Mouse (Mus musculus): ENCODE results near the gene Gpn3. TPM values are rescaled to one million over a fixed set of nuclear protein-coding genes. Genes with fewer than 3 reads are reported as not detected.

Gene Gpn3
- polyA plus RNA-seq, 1 experiment from 2014 or later = 72.8 TPM

DNA sequence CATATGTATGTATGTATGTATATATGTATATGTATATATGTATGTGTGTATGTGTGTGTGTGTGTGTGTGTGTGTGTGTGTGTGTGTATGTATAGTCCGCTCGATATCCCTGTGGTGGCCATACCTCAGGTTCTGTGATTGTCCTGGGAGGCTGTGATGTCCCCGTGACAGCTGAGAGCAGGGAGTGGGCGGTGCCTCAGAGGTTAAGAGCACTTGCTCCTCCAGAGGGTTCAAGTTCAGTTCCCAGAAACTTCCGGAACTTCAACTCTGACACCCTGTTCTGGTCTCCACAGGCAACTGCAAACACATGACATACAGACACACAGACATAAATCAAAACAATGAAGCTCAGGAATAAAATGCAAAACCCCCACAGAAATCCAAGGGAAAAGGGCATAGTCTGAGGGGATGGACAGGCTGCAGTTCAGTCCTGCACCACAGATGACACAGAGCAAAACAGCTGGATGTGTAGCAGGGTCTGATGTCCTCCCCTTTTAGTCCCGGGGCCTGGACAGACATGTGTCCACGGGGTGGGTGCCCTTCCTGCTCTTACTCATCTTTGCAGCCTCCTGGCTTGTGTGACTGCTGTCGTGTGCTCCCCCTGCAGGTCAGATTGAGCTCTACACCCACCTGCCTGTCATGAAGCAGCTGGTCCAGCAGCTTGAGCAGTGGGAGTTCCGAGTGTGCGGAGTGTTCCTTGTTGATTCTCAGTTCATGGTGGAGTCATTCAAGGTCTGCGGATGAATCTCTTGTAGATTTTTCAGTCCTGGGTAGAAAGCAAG, 7.9 kb downstream of the Gpn3 start:
- H3K36me3 ChIP-seq (ENCODE audit: insufficient read depth, low read length) = peaks cover 40% of the 10 kb centered on the region
- no peak overlapping the region for H3K9ac ChIP-seq (replicated peaks; ENCODE audit: low read length)
- 50% methylated on average over 11 of the region's 11 CpGs for WGBS
- no peak overlapping the region for H3K4me2 ChIP-seq (replicated peaks; ENCODE audit: low read depth, low read length)
- H3K27me3 ChIP-seq (ENCODE audit: insufficient read depth, low read length) = no peaks in the 10 kb centered on the region
- no peaks in the 10 kb centered on the region for H3K4me1 ChIP-seq (ENCODE audit: insufficient read depth, low read length)
- no peaks in the 10 kb centered on the region for H3K9me3 ChIP-seq (ENCODE audit: low read length)
- ATAC-seq (ENCODE audit: low FRiP score, low TSS enrichment) = peak; percentile 65; the same call in 1 of the 2 replicates
- no peak overlapping the region for H3K4me3 ChIP-seq (ENCODE audit: low read length)
- no peak overlapping the region for H3K27ac ChIP-seq (ENCODE audit: low read length)

- WGBS = 82% methylated on average over 5 of the region's 5 CpGs
- Histone ChIP-seq H3K36me3 (ENCODE audit: insufficient read depth, low read length) (no peaks in the 10 kb centered on the region), H3K4me1 (ENCODE audit: insufficient read depth, low read length) (peaks cover 7% of the 10 kb centered on the region), H3K4me2 (replicated peaks; ENCODE audit: low read depth, low read length) (no peak overlapping the region), H3K9ac (replicated peaks; ENCODE audit: low read length) (no peak overlapping the region), H3K27me3 (ENCODE audit: insufficient read depth, low read length) (no peaks in the 10 kb centered on the region), H3K9me3 (ENCODE audit: low read length) (no peaks in the 10 kb centered on the region), H3K4me3 (ENCODE audit: low read length) (no peak overlapping the region), H3K27ac (ENCODE audit: low read length) (no peak overlapping the region)
- ATAC-seq (ENCODE audit: low FRiP score, low TSS enrichment) = no peak
Measured at GRCm38 (mm10) chr5:122390006-122390405, 18.3 kb downstream of the Gpn3 start.

DNA sequence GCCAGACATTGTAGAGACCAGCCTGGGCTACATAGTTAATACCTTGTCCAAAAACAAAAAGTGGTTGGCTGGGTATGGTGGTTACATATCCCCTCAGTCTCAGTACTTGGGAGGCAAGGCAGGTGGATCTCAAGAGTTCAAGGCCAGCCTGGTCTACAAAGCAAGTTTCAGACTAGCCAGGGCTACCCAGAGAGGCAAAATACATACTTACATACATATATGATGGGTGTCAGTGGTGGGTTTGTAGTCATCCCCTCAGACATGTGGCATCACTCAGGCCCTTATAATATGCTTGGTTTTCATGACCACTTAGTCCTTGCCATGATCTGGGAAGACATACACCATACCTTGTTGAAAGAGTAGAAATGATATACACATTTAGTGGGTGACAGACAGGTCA, 19.0 kb downstream of the Gpn3 start:
- no peak for ATAC-seq (ENCODE audit: low FRiP score, low TSS enrichment)
- no peak overlapping the region for H3K4me2 ChIP-seq (replicated peaks; ENCODE audit: low read depth, low read length)
- H3K27me3 ChIP-seq (ENCODE audit: insufficient read depth, low read length) = no peaks in the 10 kb centered on the region
- H3K4me3 ChIP-seq (ENCODE audit: low read length) = no peak overlapping the region
- no peak overlapping the region for H3K27ac ChIP-seq (ENCODE audit: low read length)
- peaks cover 7% of the 10 kb centered on the region for H3K4me1 ChIP-seq (ENCODE audit: insufficient read depth, low read length)
- no peaks in the 10 kb centered on the region for H3K9me3 ChIP-seq (ENCODE audit: low read length)
- H3K36me3 ChIP-seq (ENCODE audit: insufficient read depth, low read length) = no peaks in the 10 kb centered on the region; the same call in 1 of the 2 replicates
- H3K9ac ChIP-seq (replicated peaks; ENCODE audit: low read length) = no peak overlapping the region

GRCm38 (mm10) chr5:122391178-122391785, 19.6 kb downstream of the Gpn3 start:
- Histone ChIP-seq H3K27ac (ENCODE audit: low read length) (no peak overlapping the region), H3K4me2 (replicated peaks; ENCODE audit: low read depth, low read length) (peak overlapping the region; percentile 91), H3K4me1 (ENCODE audit: insufficient read depth, low read length) (peaks cover 7% of the 10 kb centered on the region), H3K27me3 (ENCODE audit: insufficient read depth, low read length) (no peaks in the 10 kb centered on the region), H3K4me3 (ENCODE audit: low read length) (peak overlapping the region; percentile 95), H3K36me3 (ENCODE audit: insufficient read depth, low read length) (no peaks in the 10 kb centered on the region; the same call in 1 of the 2 replicates), H3K9me3 (ENCODE audit: low read length) (no peaks in the 10 kb centered on the region), H3K9ac (replicated peaks; ENCODE audit: low read length) (peak overlapping the region; percentile 90; the same call in 1 of the 2 replicates)
- WGBS = 53% methylated on average over 15 of the region's 16 CpGs
- no peak for ATAC-seq (ENCODE audit: low FRiP score, low TSS enrichment)

- peak within 1 kb of the TSS; percentile 61 for H3K27ac ChIP-seq (ENCODE audit: low read length)
- ATAC-seq (ENCODE audit: low FRiP score, low TSS enrichment) = peak; percentile 79
- H3K36me3 ChIP-seq (ENCODE audit: insufficient read depth, low read length) = peaks cover 4% of the 10 kb centered on the region
- H3K9ac ChIP-seq (replicated peaks; ENCODE audit: low read length) = peak within 1 kb of the TSS; percentile 90
- H3K4me3 ChIP-seq (ENCODE audit: low read length) = peak within 1 kb of the TSS; percentile 95
- no peaks in the 10 kb centered on the region for H3K27me3 ChIP-seq (ENCODE audit: insufficient read depth, low read length)
- WGBS = under 1% methylated on average over 39 of the region's 39 CpGs
- peak within 1 kb of the TSS; percentile 91 for H3K4me2 ChIP-seq (replicated peaks; ENCODE audit: low read depth, low read length)
- peaks cover 7% of the 10 kb centered on the region for H3K4me1 ChIP-seq (ENCODE audit: insufficient read depth, low read length)
- no peaks in the 10 kb centered on the region for H3K9me3 ChIP-seq (ENCODE audit: low read length)
Measured at GRCm38 (mm10) chr5:122391786-122392180, 20.1 kb downstream of the Gpn3 start, which contains the start of gene Arpc3. Gene Arpc3 (plus strand): TSS chr5:122391878.

DNA sequence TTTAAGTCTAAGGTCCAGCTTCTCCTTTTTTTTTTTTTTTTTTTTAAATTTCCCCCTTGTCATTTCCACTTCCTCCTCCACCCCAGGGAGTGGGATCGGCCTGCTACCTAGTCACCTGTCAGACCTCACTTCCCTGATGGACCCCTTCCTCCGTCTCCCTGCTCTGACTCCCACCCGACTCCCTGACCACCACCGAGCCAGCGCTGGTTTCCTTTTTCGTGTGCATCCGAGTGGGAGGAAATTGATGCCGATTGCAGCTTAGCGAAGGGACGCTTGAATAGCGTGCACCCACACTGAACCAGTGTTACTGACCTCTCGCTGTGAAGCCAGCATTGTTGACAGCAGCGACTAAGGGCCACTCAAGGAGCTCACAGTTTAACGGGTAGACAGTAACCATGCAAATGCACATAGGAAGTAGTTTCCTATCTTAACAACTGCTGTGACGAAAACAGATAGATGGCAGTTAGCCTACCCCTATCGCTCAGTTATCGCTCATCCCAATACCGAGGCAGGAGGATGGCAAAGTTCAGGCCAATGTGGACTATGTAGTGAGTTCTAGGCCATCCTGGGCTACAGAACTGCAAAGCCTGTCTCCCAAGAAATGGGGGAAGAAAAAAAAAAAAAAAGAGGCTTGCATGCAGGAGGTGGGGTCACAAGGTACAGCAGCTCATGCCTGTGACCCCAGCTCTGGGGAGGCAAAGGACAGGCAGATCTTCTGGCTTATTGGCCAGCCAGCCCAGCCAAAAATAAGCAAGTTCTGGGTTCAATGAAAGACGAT, 20.7 kb downstream of the Gpn3 start:
- peaks cover 7% of the 10 kb centered on the region for H3K4me1 ChIP-seq (ENCODE audit: insufficient read depth, low read length)
- H3K27ac ChIP-seq (ENCODE audit: low read length) = peak overlapping the region; percentile 61
- H3K36me3 ChIP-seq (ENCODE audit: insufficient read depth, low read length) = peaks cover 10% of the 10 kb centered on the region
- WGBS = 14% methylated on average over 19 of the region's 19 CpGs
- H3K4me3 ChIP-seq (ENCODE audit: low read length) = peak overlapping the region; percentile 95
- no peaks in the 10 kb centered on the region for H3K9me3 ChIP-seq (ENCODE audit: low read length)
- peak; percentile 39; the same call in 1 of the 2 replicates for ATAC-seq (ENCODE audit: low FRiP score, low TSS enrichment)
- H3K27me3 ChIP-seq (ENCODE audit: insufficient read depth, low read length) = no peaks in the 10 kb centered on the region
- peak overlapping the region; percentile 90 for H3K9ac ChIP-seq (replicated peaks; ENCODE audit: low read length)
- peak overlapping the region; percentile 91 for H3K4me2 ChIP-seq (replicated peaks; ENCODE audit: low read depth, low read length)

DNA sequence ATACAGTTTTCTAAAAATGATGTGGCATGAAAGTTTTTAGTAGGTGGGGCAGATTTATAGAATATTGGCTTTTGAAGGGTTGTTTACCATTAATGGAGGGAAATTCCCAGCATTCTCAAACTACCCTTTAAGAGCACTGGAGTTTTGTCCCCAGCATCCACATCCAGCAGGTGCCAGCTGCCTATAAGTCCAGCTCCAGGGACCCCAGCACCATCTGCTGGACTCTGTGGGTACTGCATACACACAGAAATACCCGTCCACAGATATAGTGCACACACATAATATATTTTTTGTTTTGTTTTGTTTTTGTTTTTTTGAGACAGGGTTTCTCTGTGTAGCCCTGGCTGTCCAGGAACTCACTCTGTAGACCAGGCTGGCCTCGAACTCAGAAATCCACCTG, 22.2 kb downstream of the Gpn3 start:
- Histone ChIP-seq H3K9ac (replicated peaks; ENCODE audit: low read length) (no peak overlapping the region), H3K36me3 (ENCODE audit: insufficient read depth, low read length) (peaks cover 10% of the 10 kb centered on the region), H3K9me3 (ENCODE audit: low read length) (no peaks in the 10 kb centered on the region), H3K4me3 (ENCODE audit: low read length) (no peak overlapping the region), H3K27ac (ENCODE audit: low read length) (no peak overlapping the region), H3K4me2 (replicated peaks; ENCODE audit: low read depth, low read length) (no peak overlapping the region), H3K27me3 (ENCODE audit: insufficient read depth, low read length) (no peaks in the 10 kb centered on the region), H3K4me1 (ENCODE audit: insufficient read depth, low read length) (peaks cover 7% of the 10 kb centered on the region)
- WGBS = 55% methylated on average over 2 of the region's 2 CpGs
- ATAC-seq (ENCODE audit: low FRiP score, low TSS enrichment) = no peak

- Histone ChIP-seq H3K9ac (replicated peaks; ENCODE audit: low read length) (no peak overlapping the region; the same call in 1 of the 2 replicates), H3K4me2 (replicated peaks; ENCODE audit: low read depth, low read length) (no peak overlapping the region), H3K4me3 (ENCODE audit: low read length) (0 out of 2 replicates have a peak overlapping the region, but pooled peaks have one; percentile 11), H3K9me3 (ENCODE audit: low read length) (no peaks in the 10 kb centered on the region), H3K27me3 (ENCODE audit: insufficient read depth, low read length) (no peaks in the 10 kb centered on the region), H3K4me1 (ENCODE audit: insufficient read depth, low read length) (peaks cover 7% of the 10 kb centered on the region), H3K36me3 (ENCODE audit: insufficient read depth, low read length) (peaks cover 18% of the 10 kb centered on the region), H3K27ac (ENCODE audit: low read length) (peak overlapping the region; percentile 84)
- peak; percentile 50; the same call in 1 of the 2 replicates for ATAC-seq (ENCODE audit: low FRiP score, low TSS enrichment)
- WGBS = 74% methylated on average over 10 of the region's 10 CpGs
Measured at GRCm38 (mm10) chr5:122396791-122397190, 25.1 kb downstream of the Gpn3 start.

DNA sequence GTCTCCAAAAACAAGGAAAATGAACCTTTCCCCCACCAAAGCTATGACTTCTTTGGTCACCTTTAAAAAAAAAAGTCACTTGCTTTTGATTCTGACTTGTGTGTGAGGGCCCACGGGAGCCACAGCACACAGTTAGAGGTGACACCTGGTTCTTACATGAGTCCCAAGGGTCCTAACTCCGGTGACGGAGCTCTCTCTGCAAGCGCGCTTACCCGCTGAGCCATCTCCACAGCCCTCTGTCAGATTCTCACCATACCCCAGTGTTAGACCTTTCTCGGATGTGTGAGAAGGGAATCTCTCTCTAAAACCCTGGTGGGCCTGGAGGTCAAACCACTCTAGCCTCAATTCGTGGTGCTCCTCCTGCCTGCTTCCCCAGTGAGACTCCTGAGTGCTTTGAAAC, 25.8 kb downstream of the Gpn3 start:
- no peaks in the 10 kb centered on the region for H3K27me3 ChIP-seq (ENCODE audit: insufficient read depth, low read length)
- peaks cover 5% of the 10 kb centered on the region for H3K4me1 ChIP-seq (ENCODE audit: insufficient read depth, low read length)
- H3K4me2 ChIP-seq (replicated peaks; ENCODE audit: low read depth, low read length) = no peak overlapping the region
- no peak for ATAC-seq (ENCODE audit: low FRiP score, low TSS enrichment)
- H3K27ac ChIP-seq (ENCODE audit: low read length) = peak overlapping the region; percentile 16; the same call in 1 of the 2 replicates
- no peaks in the 10 kb centered on the region for H3K9me3 ChIP-seq (ENCODE audit: low read length)
- peaks cover 20% of the 10 kb centered on the region for H3K36me3 ChIP-seq (ENCODE audit: insufficient read depth, low read length)
- H3K9ac ChIP-seq (replicated peaks; ENCODE audit: low read length) = no peak overlapping the region
- H3K4me3 ChIP-seq (ENCODE audit: low read length) = no peak overlapping the region
- 88% methylated on average over 8 of the region's 8 CpGs for WGBS
